Mouse (Mus musculus): ENCODE results near the gene Derl3.
"Not testable (repeated sequence)": the region's sequence is repeated elsewhere in the genome, so short reads cannot be mapped to it uniquely, and the experiment has no call there.

Derl3 gene

GRCm38 (mm10) chr10:75872915-75873542, 20.2 kb upstream of the Derl3 start:
- no peak for DNase-seq (ENCODE audit: low read depth, low spot score)

DNA sequence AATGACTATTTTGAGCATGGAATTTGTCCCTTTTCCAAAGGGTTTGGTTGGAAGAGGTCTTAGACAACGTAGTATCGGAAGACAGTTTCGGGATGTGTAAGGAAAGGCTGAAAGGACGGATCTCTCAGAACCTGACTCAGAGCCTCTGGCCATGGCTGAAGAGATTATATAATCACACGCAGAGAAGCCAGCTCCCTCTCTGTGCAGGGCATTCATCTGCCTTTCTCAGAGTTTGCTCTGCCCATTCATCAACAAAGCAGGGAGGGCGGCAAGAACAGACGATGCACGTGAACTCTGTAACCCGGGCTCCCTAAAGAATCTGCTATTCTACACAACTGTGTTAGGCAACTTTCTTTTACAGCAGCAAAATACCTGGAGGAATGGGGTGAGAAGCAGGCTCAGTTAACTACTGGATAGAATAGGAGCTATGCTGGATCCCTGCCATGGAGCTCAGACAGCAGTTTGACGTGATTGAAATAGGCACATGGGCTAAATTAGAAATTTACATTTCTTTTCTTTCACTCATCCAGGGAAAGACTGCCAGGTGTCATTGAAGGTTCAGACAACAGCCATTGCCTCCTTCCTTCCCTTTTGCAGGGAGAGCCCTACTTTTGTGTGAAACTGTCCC, 19.6 kb upstream of the Derl3 start:
- DNase-seq (ENCODE audit: low read depth, low spot score): no peak

DNA sequence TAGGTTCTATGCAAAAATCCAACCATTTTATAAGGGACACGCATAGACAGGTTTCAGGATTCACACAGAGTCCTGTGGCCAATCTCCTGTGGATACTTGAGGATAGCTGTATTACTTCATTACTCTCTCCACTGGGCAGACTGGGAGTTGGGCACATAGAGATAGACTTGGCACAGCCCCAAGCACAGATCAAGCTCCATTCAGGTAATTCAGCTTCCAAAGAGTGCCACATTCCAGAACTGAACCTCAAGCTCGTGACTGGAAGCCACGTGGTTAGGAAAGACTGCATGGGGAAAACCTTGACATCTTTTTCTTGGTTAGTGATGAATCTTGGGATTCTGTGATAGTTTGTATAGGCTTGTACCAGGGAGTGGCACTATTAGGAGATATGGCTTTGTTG, 14.4 kb upstream of the Derl3 start:
- DNase-seq (ENCODE audit: low read depth, low spot score): no peak

- no peak for DNase-seq (ENCODE audit: low read depth, low spot score)
Observed at GRCm38 (mm10) chr10:75880351-75880750, 12.9 kb upstream of the Derl3 start.

- DNase-seq (ENCODE audit: low read depth, low spot score): no peak
Observed at GRCm38 (mm10) chr10:75880771-75881577, 12.2 kb upstream of the Derl3 start.

GRCm38 (mm10) chr10:75881578-75882432, 11.4 kb upstream of the Derl3 start:
- no peak for DNase-seq (ENCODE audit: low read depth, low spot score)

- no peak for DNase-seq (ENCODE audit: low read depth, low spot score)
Observed at GRCm38 (mm10) chr10:75882433-75883231, 10.6 kb upstream of the Derl3 start.

DNA sequence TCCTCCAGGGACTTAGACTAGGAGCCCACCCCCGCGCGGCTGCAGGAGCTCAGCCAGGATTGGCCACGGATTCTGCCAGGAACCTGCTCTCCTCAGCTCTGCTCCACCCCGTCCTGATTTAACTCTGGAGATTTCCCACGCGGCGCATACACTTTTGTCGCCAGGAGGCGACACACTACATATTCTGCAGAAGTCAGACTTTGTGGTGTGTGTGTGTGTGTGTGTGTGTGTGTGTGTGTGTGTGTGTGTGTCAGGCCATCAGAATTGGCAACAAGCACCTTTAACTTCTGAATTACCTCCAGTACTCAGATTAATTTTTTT, 10.0 kb upstream of the Derl3 start:
- no peak for DNase-seq (ENCODE audit: low read depth, low spot score)

DNA sequence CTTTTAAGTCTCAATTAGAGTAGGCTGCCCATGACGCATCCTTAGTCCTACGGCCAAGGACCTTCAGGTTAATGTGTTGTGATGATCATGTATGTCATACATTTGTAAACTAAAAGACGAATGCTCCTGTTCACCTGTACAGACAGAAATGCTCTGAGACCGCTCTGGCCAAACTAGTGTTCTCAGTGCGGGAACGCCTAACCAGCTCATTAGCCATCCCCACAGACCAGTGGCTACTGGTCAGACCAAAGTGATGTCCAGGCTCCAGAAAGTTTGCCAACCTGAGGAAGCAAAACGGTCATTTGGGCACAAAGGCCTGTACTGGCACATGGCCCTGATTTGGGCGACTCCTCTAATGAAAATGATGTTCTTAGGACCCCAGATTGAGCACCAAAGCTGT, 8.5 kb upstream of the Derl3 start:
- DNase-seq (ENCODE audit: low read depth, low spot score): no peak

GRCm38 (mm10) chr10:75887504-75887903, 5.7 kb upstream of the Derl3 start:
- DNase-seq (ENCODE audit: low read depth, low spot score): not testable (repeated sequence)

DNA sequence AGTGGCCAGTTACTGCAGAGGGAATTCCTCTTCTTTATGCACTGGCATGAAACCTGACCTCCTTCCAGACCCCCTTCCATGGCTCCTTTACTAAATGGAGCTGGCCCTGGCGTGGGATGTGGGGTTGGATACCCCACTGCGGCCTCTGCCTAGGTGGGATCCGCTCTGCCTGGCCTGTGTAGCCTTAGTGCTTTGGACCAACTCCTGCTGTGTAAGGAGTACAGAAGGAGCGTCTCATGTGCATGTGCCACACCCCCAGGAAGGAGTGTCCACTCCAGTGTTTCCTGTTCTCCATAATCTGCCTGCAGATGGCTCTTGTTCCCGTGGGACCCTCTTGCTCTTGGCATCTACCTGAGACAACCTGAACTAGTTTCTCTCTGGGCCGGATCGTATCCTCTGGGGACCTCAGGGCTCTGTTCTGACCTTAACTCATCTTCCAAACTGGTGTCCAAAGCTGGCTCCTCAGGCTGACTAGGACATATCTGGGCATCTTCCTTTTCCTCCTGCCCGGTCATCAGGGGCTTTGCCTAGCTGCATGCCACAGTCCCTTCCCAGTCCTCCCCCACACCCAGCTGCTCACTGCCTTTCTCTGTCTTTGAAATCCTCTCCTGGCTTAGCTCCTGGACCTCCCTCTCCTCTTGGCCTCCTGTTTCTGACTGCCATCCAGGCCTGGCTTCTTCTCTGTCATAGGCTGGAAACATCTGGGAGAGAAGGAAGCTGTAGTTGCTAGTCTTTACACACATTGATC, 3.6 kb upstream of the Derl3 start:
- no peak for DNase-seq (ENCODE audit: low read depth, low spot score)

GRCm38 (mm10) chr10:75894601-75895000, 1.4 kb downstream of the Derl3 start:
- no peak for DNase-seq (ENCODE audit: low read depth, low spot score)

DNA sequence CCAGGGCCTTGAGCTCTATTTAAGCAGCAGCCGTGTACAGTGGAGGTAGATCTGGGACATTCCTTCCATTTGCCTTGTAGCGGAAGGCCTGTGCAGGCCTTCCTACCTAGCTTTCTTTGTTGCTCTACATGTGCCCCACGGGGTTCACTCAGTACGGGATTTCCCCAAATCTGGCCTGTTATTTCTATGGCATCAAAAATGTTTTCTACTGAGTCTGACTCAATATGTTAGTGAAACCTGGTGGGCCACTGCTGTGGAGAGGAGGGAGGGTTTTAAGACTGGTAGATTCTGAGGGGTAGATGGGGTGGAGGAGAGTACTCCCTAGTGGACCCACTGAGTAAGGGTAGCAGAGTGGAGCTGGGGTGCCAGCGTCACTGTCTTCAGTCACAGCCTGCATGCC, 2.5 kb downstream of the Derl3 start:
- DNase-seq (ENCODE audit: low read depth, low spot score): no peak

GRCm38 (mm10) chr10:75896208-75896607, 3.0 kb downstream of the Derl3 start:
- no peak for DNase-seq (ENCODE audit: low read depth, low spot score)

DNA sequence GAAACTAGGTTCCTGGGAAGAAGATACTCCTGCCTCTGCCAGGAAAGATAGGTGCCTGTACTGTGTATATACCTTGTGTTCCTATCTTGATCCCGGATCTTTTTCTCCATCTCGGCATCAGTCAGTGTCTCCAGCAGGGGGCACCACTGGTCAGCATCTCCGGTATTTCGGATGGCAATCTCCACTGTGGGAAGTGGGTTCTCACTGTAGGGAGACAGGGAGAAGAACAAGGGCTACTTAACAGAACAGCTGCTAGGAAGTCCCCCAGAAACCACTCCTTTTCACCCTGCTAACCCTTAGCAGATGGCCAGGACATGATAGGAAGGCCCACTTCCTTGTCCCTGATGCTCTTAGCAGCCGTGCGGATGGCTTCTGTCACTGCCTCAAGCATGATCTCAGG, 4.2 kb downstream of the Derl3 start:
- DNase-seq (ENCODE audit: low read depth, low spot score): peak; percentile 48

DNA sequence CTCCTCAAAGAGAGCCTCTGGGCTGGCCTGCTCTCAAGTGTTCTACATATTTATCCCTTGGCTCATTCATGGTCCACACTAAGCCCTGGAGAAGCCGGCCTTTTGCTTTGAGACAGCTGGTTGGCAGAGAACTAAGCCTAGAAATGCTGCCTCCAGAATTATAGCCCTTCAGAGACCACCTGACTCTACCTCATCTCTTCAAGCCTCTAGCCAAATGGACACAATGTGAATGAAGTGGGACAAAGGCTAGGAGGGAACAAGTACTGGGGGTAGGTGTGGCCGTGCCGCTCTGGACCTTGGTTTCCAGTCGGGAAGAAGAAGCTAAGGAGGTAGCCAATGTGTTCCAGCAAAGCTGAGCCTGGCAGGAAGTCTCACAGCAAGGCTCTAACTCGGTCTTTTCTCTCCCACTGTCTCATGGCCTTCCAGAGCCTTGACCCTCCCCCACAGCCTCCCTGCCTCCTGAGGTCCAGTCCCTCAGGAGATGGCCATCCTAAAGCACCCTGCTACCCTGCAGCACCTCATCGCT, 4.9 kb downstream of the Derl3 start:
- no peak for DNase-seq (ENCODE audit: low read depth, low spot score)

DNA sequence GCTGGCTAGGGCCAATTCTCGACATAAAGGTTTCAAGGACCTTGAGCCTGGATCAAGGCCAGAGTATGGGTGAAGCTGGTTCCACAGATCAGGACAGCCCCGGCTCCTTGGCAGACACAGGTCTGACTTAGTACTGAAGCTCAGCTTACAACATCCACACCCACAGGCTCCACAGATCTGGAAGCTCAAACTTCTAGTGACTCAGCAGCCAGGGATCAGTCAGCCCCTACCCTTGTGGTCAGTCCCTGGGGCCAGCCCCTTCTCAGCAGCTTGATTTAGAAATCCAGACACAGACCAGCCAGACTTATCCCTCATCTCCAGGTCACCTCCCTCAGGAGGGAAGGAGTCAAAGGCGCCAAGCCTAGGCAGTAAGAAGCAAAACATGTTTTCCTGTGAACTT, 5.6 kb downstream of the Derl3 start:
- no peak for DNase-seq (ENCODE audit: low read depth, low spot score)

GRCm38 (mm10) chr10:75904391-75904790, 11.2 kb downstream of the Derl3 start:
- DNase-seq (ENCODE audit: low read depth, low spot score): no peak

DNA sequence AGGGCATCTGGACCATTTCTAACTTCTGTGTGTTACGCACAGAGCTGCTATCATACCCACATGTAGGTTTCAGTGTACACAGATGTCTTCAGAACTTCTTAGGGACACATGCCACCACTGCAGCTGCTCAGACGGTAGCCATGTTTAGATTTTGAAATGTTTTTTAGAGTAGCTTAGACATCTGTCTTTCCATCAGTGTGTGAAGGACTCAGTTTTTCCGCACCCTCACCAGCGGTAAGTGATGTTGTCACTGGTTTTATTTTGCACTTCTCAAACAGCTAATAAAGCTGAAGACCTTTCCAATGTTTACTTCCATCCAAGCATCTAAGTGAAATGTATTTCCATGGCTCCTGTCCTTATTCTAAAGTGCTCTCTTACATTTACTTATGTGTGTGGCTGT, 13.7 kb downstream of the Derl3 start:
- no peak for DNase-seq (ENCODE audit: low read depth, low spot score)

DNA sequence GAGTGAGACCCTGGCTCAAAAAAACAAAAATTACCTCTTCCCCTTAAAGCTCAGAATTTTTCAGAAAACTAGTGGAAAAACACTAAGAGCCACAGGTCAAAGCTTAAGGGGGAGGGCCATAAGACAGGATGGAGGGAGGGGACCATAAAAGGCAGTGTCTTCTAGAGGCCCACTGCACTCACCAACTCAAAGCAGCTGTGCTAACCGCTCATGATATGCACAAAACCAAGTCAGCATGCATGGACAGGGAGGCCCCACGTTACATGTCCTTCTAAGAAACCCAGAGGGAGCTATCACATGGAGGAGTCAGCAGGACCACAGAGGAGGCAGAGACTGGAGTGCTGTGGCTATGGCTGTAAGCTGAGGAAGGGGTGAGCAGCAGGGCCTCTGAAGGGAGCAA, 17.5 kb downstream of the Derl3 start:
- DNase-seq (ENCODE audit: low read depth, low spot score): no peak
